Mouse (Mus musculus): ENCODE data around the gene Olfr1265. TPM values are rescaled to one million over a fixed set of nuclear protein-coding genes. Genes with fewer than 3 reads are reported as not detected.

The Olfr1265 gene
- polyA plus RNA-seq (2015; fragmentation: Nextera tagmentation; extraction: Ambion mirVana), result not detected in 2 replicates

- Histone ChIP-seq H3K4me1 (no peaks in the 10 kb centered on the region), H3K27ac (replicated peaks) (no peak within 1 kb of the TSS), H3K4me2 (no peak within 1 kb of the TSS), H3K9me3 (no peaks in the 10 kb centered on the region), H3K4me3 (no peak within 1 kb of the TSS), H3K27me3 (replicated peaks) (no peaks in the 10 kb centered on the region), H3K36me3 (no peaks in the 10 kb centered on the region), H3K9ac (no peak within 1 kb of the TSS)
- no peak for ATAC-seq (ENCODE audit: extremely low read depth, insufficient number of reproducible peaks, low FRiP score, low TSS enrichment)
These were observed at the start of gene Olfr1265 for GRCm38 (mm10) chr2:90035037-90035436. Gene Olfr1265 (plus strand): TSS chr2:90035337.

GRCm38 (mm10) chr2:89990921-89991320, 44.2 kb upstream of the Olfr1265 start, which contains the start of gene Olfr1261:
Gene Olfr1261 (plus strand): TSS chr2:89991221.
- H3K4me1 ChIP-seq, result no peaks in the 10 kb centered on the region
- no peak within 1 kb of the TSS for H3K27ac ChIP-seq (replicated peaks)
- H3K9me3 ChIP-seq, result no peaks in the 10 kb centered on the region
- no peaks in the 10 kb centered on the region for H3K36me3 ChIP-seq
- H3K9ac ChIP-seq, result no peak within 1 kb of the TSS
- no peak within 1 kb of the TSS for H3K4me2 ChIP-seq
- H3K4me3 ChIP-seq, result no peak within 1 kb of the TSS
- no peak for ATAC-seq (ENCODE audit: extremely low read depth, insufficient number of reproducible peaks, low FRiP score, low TSS enrichment)
- no peaks in the 10 kb centered on the region for H3K27me3 ChIP-seq (replicated peaks)

GRCm38 (mm10) chr2:89999845-90000244, 35.3 kb upstream of the Olfr1265 start, which contains the start of gene Olfr1262:
Gene Olfr1262 (plus strand): TSS chr2:90000145.
- ATAC-seq (ENCODE audit: extremely low read depth, insufficient number of reproducible peaks, low FRiP score, low TSS enrichment), result no peak
- no peaks in the 10 kb centered on the region for H3K4me1 ChIP-seq
- H3K27ac ChIP-seq (replicated peaks), result no peak within 1 kb of the TSS
- no peak within 1 kb of the TSS for H3K4me2 ChIP-seq
- no peaks in the 10 kb centered on the region for H3K9me3 ChIP-seq
- H3K36me3 ChIP-seq, result no peaks in the 10 kb centered on the region
- H3K4me3 ChIP-seq, result no peak within 1 kb of the TSS
- no peak within 1 kb of the TSS for H3K9ac ChIP-seq
- no peaks in the 10 kb centered on the region for H3K27me3 ChIP-seq (replicated peaks)

DNA sequence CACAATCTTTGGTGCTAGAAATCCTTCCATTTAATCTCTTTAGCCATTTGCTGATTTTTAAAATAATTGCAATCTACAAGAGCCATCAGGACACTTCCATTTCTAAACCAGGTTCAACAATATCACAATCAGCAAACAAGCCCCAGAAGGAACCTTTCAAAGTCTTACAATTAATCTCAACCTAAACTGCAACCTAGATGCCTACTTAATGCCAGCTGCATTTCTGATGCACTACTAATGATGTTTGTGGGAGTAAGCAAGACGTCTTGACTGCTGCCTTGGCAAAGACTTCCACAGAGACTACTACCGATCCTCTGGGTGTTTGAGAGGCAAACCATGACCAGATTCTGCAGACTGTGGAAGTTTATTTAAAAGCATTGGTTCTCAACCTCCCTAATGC, 23.3 kb upstream of the Olfr1265 start, which contains the start of gene Olfr1263:
TSS of gene Olfr1263 (plus strand) at position 301 of the 400 bp plus-strand sequence.
- no peaks in the 10 kb centered on the region for H3K4me1 ChIP-seq
- WGBS, result 64% methylated on average over 2 of the region's 2 CpGs
- H3K36me3 ChIP-seq, result no peaks in the 10 kb centered on the region
- H3K9me3 ChIP-seq, result no peaks in the 10 kb centered on the region
- H3K4me3 ChIP-seq, result no peak within 1 kb of the TSS
- H3K4me2 ChIP-seq, result no peak within 1 kb of the TSS
- H3K27me3 ChIP-seq (replicated peaks), result no peaks in the 10 kb centered on the region
- H3K9ac ChIP-seq, result no peak within 1 kb of the TSS
- H3K27ac ChIP-seq (replicated peaks), result no peak within 1 kb of the TSS
- ATAC-seq (ENCODE audit: extremely low read depth, insufficient number of reproducible peaks, low FRiP score, low TSS enrichment), result no peak

- WGBS, result 59% methylated on average over 2 of the region's 2 CpGs
- Histone ChIP-seq H3K36me3 (no peaks in the 10 kb centered on the region), H3K27ac (replicated peaks) (no peak within 1 kb of the TSS), H3K4me2 (no peak within 1 kb of the TSS), H3K9me3 (0 out of 2 replicates have a peak, but pooled peaks cover 3% of the 10 kb centered on the region), H3K4me1 (no peaks in the 10 kb centered on the region), H3K27me3 (replicated peaks) (no peaks in the 10 kb centered on the region), H3K9ac (no peak within 1 kb of the TSS), H3K4me3 (no peak within 1 kb of the TSS)
- ATAC-seq (ENCODE audit: extremely low read depth, insufficient number of reproducible peaks, low FRiP score, low TSS enrichment), result no peak
These were observed 9.7 kb upstream of the Olfr1265 start, which contains the start of gene Olfr1264 for GRCm38 (mm10) chr2:90025477-90025876. Gene Olfr1264 (minus strand): TSS chr2:90025577.

DNA sequence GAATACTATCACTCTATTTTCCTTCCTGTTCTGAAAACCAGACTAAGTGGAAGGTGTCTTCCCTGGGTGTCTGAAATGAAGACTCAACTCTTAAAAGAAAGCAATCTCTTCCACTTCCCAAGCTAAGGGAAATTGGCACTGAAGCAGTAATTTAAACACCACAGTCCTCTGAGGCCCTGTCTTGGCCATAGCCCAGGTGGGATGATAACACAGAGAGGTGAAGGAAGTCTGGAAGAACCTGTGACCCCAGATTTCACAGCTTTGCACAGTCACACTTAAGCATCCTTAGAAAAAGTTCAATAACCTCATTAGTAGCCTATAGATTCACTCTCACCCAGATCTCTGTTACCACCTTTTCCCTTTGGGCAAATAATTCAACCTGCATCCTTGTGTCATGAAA, 28.4 kb downstream of the Olfr1265 start, which contains the start of gene Olfr140:
TSS of gene Olfr140 (minus strand) at position 101 of the 400 bp plus-strand sequence.
- no peaks in the 10 kb centered on the region for H3K4me1 ChIP-seq
- H3K4me3 ChIP-seq, result no peak within 1 kb of the TSS
- no peak within 1 kb of the TSS for H3K4me2 ChIP-seq
- H3K9me3 ChIP-seq, result 0 out of 2 replicates have a peak, but pooled peaks cover 2% of the 10 kb centered on the region
- H3K36me3 ChIP-seq, result no peaks in the 10 kb centered on the region
- no peak for ATAC-seq (ENCODE audit: extremely low read depth, insufficient number of reproducible peaks, low FRiP score, low TSS enrichment)
- H3K27ac ChIP-seq (replicated peaks), result no peak within 1 kb of the TSS
- no peak within 1 kb of the TSS for H3K9ac ChIP-seq
- no peaks in the 10 kb centered on the region for H3K27me3 ChIP-seq (replicated peaks)

DNA sequence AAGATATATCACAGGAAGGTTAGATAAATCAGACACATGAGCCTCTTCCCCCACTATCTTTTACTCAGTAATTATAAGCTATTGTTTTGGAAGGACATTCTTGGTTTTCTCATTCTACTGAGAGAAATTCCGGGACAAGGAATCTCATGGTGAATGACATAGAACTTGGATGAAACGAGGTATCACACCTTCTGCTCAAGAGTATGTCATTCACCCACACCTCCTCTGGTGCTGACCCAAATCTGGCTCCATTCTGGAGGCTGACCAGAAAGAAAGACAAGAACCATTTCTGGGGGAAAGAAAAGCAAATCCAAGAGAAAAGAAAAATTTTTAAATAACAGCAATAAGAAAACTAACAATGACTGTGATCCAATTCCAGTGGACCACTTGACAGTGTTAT, 34.9 kb downstream of the Olfr1265 start:
- Histone ChIP-seq H3K27ac (replicated peaks) (no peak overlapping the region), H3K4me1 (no peaks in the 10 kb centered on the region), H3K9me3 (0 out of 2 replicates have a peak, but pooled peaks cover 2% of the 10 kb centered on the region), H3K4me3 (no peak overlapping the region), H3K9ac (no peak overlapping the region), H3K27me3 (replicated peaks) (no peaks in the 10 kb centered on the region), H3K36me3 (no peaks in the 10 kb centered on the region), H3K4me2 (no peak overlapping the region)
- 69% methylated on average over 2 of the region's 2 CpGs for WGBS
- ATAC-seq (ENCODE audit: extremely low read depth, insufficient number of reproducible peaks, low FRiP score, low TSS enrichment), result no peak

Other genes starting within 250 kb of the Olfr1265 start
- gene Olfr1254, start 241.7 kb upstream of the Olfr1265 start, polyA plus RNA-seq (2015; fragmentation: Nextera tagmentation; extraction: Ambion mirVana), result not detected in 2 replicates
- gene Olfr1255, start 223.3 kb upstream of the Olfr1265 start, polyA plus RNA-seq (2015; fragmentation: Nextera tagmentation; extraction: Ambion mirVana), result not detected in 2 replicates
- gene Olfr1256, start 193.8 kb upstream of the Olfr1265 start, polyA plus RNA-seq (2015; fragmentation: Nextera tagmentation; extraction: Ambion mirVana), result not detected in 2 replicates
- gene Olfr48, start 187.1 kb upstream of the Olfr1265 start, polyA plus RNA-seq (2015; fragmentation: Nextera tagmentation; extraction: Ambion mirVana), result not detected in 2 replicates
- gene Olfr1257, start 156.9 kb upstream of the Olfr1265 start, polyA plus RNA-seq (2015; fragmentation: Nextera tagmentation; extraction: Ambion mirVana), result not detected in 2 replicates
- not detected in 2 replicates for gene Olfr1258, start 108.0 kb upstream of the Olfr1265 start, polyA plus RNA-seq (2015; fragmentation: Nextera tagmentation; extraction: Ambion mirVana)
- gene Olfr1259, start 86.7 kb upstream of the Olfr1265 start, polyA plus RNA-seq (2015; fragmentation: Nextera tagmentation; extraction: Ambion mirVana), result not detected in 2 replicates
- gene Olfr1260, start 61.0 kb upstream of the Olfr1265 start, polyA plus RNA-seq (2015; fragmentation: Nextera tagmentation; extraction: Ambion mirVana), result not detected in 2 replicates
- gene Olfr1261, start 44.1 kb upstream of the Olfr1265 start, polyA plus RNA-seq (2015; fragmentation: Nextera tagmentation; extraction: Ambion mirVana), result not detected in 2 replicates
- gene Olfr1262, start 35.2 kb upstream of the Olfr1265 start, polyA plus RNA-seq (2015; fragmentation: Nextera tagmentation; extraction: Ambion mirVana), result not detected in 2 replicates
- gene Olfr1263, start 23.2 kb upstream of the Olfr1265 start, polyA plus RNA-seq (2015; fragmentation: Nextera tagmentation; extraction: Ambion mirVana), result not detected in 2 replicates
- not detected in 2 replicates for gene Olfr1264, start 9.8 kb upstream of the Olfr1265 start, polyA plus RNA-seq (2015; fragmentation: Nextera tagmentation; extraction: Ambion mirVana)
- gene Olfr140, start 28.3 kb downstream of the Olfr1265 start, polyA plus RNA-seq (2015; fragmentation: Nextera tagmentation; extraction: Ambion mirVana), result not detected in 2 replicates
- not detected in 2 replicates for gene Olfr1269, start 86.1 kb downstream of the Olfr1265 start, polyA plus RNA-seq (2015; fragmentation: Nextera tagmentation; extraction: Ambion mirVana)
- not detected in 2 replicates for gene Olfr32, start 107.0 kb downstream of the Olfr1265 start, polyA plus RNA-seq (2015; fragmentation: Nextera tagmentation; extraction: Ambion mirVana)
- not detected in 2 replicates for gene Olfr1270, start 117.8 kb downstream of the Olfr1265 start, polyA plus RNA-seq (2015; fragmentation: Nextera tagmentation; extraction: Ambion mirVana)
- not detected in 2 replicates for gene Olfr1506, start 189.2 kb downstream of the Olfr1265 start, polyA plus RNA-seq (2015; fragmentation: Nextera tagmentation; extraction: Ambion mirVana)
- gene Olfr142, start 222.3 kb downstream of the Olfr1265 start, polyA plus RNA-seq (2015; fragmentation: Nextera tagmentation; extraction: Ambion mirVana), result not detected in 2 replicates
- not detected in 2 replicates for gene Olfr1271, start 235.7 kb downstream of the Olfr1265 start, polyA plus RNA-seq (2015; fragmentation: Nextera tagmentation; extraction: Ambion mirVana)

All from heart, embryonic 13.5 days (tissue).